Mouse (Mus musculus): ENCODE data around the gene Cyld. TPM values are rescaled to one million over a fixed set of nuclear protein-coding genes. Genes with fewer than 3 reads are reported as not detected.

Cyld gene
- polyA plus RNA-seq, 1 experiment from 2014 or later, result 13.7 TPM

DNA sequence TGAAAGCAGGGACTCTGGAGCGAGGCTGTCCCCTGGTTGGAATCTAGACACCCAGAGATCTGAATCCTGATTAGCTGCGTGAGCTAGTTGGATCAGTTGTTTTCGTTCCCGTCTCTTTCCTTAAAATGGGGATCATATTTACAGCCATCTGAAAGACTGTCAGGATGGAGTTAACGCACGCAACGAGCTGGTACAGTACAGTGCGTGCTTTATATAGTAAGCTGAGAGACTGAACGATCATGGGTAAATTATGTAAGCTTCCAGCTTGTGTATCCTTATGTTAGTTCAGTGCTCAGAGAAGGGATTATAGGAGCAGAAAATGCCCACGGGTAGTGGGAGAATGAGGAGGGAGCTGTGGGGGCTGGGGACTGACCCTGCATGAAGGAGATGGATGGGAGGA is 25.3 kb upstream of the Cyld start:
- Histone ChIP-seq H3K27ac (no peak overlapping the region), H3K4me1 (no peaks in the 10 kb centered on the region), H3K4me3 (no peak overlapping the region), H3K9ac (no peak overlapping the region), H3K4me2 (no peak overlapping the region), H3K9me3 (no peaks in the 10 kb centered on the region), H3K36me3 (no peaks in the 10 kb centered on the region), H3K27me3 (no peaks in the 10 kb centered on the region)
- WGBS, result 65% methylated on average over 10 of the region's 10 CpGs
- ATAC-seq (ENCODE audit: insufficient number of reproducible peaks, low FRiP score, low TSS enrichment, low read depth), result no peak

DNA sequence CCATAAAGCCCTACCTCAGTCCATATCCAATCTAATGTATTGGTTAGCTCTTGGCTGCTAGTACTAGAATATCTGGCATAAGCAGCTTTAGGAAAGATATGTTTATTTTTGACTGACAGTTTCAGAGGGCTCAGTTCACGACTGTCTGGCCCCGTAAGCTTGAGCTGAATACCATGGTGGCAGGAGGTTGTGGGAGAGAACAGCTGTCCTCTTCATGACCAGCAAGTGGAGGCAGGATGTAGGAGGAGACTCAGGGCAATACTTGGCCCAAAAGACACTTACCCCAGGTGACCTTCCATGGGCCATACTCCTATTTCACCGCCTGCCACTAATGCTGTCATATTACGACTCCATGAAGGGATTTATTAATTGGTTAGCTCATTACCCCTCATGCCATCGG is 23.0 kb upstream of the Cyld start:
- no peak overlapping the region for H3K4me3 ChIP-seq
- WGBS, result 54% methylated on average over 5 of the region's 5 CpGs
- H3K4me2 ChIP-seq, result no peak overlapping the region
- no peaks in the 10 kb centered on the region for H3K36me3 ChIP-seq
- H3K27me3 ChIP-seq, result no peaks in the 10 kb centered on the region
- no peaks in the 10 kb centered on the region for H3K4me1 ChIP-seq
- no peaks in the 10 kb centered on the region for H3K9me3 ChIP-seq
- no peak overlapping the region for H3K9ac ChIP-seq
- ATAC-seq (ENCODE audit: insufficient number of reproducible peaks, low FRiP score, low TSS enrichment, low read depth), result no peak
- H3K27ac ChIP-seq, result no peak overlapping the region

DNA sequence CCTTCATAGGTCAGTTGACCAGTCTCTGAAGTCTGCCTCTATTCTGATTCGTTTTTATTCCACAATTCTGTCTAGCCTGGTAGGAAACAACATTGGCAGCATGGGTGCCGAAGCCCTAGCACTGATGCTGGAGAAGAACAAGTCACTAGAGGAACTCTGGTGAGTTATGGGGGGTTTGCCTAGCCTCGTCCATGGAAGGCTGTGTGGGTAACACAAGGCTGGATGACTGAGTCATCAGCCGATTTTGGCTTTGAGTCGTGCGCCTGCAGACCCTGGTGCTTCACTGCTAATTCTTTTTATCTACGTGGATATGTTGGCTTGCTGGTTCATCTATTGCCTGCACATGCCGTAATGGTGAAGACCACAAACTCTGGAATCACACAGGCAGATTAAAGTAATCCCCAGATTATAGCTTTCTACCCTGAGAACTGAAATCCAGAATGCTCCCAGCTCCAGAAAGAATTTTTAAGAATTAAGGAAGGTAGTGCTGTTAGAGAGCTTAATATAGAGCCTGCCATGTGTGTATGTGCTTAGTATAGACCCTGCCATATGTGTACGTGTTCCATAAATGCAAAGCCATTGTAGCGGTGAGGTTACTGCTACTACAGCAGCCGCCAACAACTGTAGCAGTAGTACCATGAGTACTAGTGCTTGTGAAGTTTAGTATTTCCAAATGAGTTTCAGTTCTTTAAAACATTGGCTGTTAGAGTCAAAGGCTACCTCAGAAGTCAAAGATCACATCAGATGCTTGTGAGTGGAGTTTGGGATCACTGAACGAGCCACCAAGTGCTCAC is 21.3 kb upstream of the Cyld start:
- no peak for ATAC-seq (ENCODE audit: insufficient number of reproducible peaks, low FRiP score, low TSS enrichment, low read depth)
- 81% methylated on average over 12 of the region's 12 CpGs for WGBS
- H3K36me3 ChIP-seq, result no peaks in the 10 kb centered on the region
- no peaks in the 10 kb centered on the region for H3K4me1 ChIP-seq
- no peak overlapping the region for H3K4me3 ChIP-seq
- H3K9me3 ChIP-seq, result no peaks in the 10 kb centered on the region
- H3K27me3 ChIP-seq, result no peaks in the 10 kb centered on the region
- H3K4me2 ChIP-seq, result no peak overlapping the region
- no peak overlapping the region for H3K27ac ChIP-seq
- H3K9ac ChIP-seq, result no peak overlapping the region

DNA sequence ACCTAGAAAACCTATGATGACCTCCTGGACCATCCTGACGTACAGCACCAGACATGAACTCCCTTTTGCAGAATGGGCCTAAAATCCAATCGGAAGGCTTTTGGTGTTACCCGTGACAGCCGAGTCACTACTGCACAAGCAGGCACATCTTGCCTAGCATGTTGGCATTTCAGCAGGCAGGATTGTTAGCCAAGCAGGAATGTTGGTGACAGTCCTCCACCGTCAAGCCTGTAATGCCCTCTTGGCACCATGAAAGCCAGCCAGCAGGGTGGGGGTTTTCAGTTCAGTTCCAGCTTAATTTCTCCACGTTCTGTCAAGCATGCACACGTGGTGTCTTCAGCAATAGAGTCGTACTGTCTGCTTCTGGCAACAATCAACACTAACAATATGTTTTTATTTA is 19.8 kb upstream of the Cyld start:
- H3K4me1 ChIP-seq, result no peaks in the 10 kb centered on the region
- H3K27ac ChIP-seq, result no peak overlapping the region
- no peaks in the 10 kb centered on the region for H3K36me3 ChIP-seq
- H3K4me3 ChIP-seq, result no peak overlapping the region
- no peaks in the 10 kb centered on the region for H3K9me3 ChIP-seq
- no peak overlapping the region for H3K9ac ChIP-seq
- H3K27me3 ChIP-seq, result no peaks in the 10 kb centered on the region
- no peak for ATAC-seq (ENCODE audit: insufficient number of reproducible peaks, low FRiP score, low TSS enrichment, low read depth)
- 62% methylated on average over 8 of the region's 8 CpGs for WGBS
- H3K4me2 ChIP-seq, result no peak overlapping the region

DNA sequence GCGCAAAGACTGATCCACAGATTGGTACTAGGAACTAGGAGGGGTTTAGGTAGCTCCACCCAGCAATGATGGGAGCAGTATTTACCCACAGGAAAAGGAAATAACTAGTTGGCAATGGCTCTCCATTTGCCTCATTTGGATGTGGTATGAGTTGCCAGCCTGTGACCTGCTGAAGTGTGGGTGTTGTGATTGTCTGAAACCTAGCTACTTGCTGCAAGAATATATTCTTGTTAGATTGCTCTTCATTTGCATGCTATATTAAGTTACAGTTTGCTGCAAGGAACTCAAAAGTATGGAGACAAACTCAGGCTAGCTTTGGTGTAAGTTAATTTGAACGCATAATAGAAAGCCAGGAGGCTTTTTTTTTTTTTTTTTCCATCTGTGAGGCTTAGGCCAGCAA is 16.3 kb upstream of the Cyld start:
- Histone ChIP-seq H3K9me3 (no peaks in the 10 kb centered on the region), H3K36me3 (no peaks in the 10 kb centered on the region), H3K4me2 (no peak overlapping the region), H3K9ac (no peak overlapping the region), H3K27ac (no peak overlapping the region), H3K27me3 (no peaks in the 10 kb centered on the region), H3K4me3 (no peak overlapping the region), H3K4me1 (no peaks in the 10 kb centered on the region)
- no peak for ATAC-seq (ENCODE audit: insufficient number of reproducible peaks, low FRiP score, low TSS enrichment, low read depth)
- WGBS, result 89% methylated on average over 2 of the region's 2 CpGs

DNA sequence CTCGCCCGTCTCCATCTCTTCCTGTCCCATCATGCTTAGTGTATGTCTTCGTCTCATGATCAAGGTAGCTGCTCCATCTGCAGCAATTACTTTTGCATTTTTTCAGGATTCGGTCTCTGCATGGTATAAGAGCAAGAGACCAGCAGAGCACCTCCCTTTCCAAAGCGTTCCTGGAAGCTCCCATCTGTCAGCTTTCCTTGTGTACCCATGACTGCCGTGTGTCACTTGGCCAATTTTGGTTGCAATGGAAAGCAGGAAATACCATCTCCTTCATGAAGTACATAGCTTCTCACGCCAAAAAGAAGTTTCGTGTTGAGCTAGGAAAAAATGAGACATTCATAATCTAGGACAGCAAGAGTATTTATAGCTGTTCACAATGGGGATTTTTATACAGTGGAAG is 15.8 kb upstream of the Cyld start:
- H3K9ac ChIP-seq, result no peak overlapping the region
- 76% methylated on average over 8 of the region's 8 CpGs for WGBS
- peaks cover 5% of the 10 kb centered on the region; the same call in 1 of the 2 replicates for H3K4me1 ChIP-seq
- no peaks in the 10 kb centered on the region for H3K27me3 ChIP-seq
- H3K4me2 ChIP-seq, result no peak overlapping the region
- no peaks in the 10 kb centered on the region for H3K9me3 ChIP-seq
- no peak overlapping the region for H3K4me3 ChIP-seq
- H3K27ac ChIP-seq, result no peak overlapping the region
- no peak for ATAC-seq (ENCODE audit: insufficient number of reproducible peaks, low FRiP score, low TSS enrichment, low read depth)
- no peaks in the 10 kb centered on the region for H3K36me3 ChIP-seq

DNA sequence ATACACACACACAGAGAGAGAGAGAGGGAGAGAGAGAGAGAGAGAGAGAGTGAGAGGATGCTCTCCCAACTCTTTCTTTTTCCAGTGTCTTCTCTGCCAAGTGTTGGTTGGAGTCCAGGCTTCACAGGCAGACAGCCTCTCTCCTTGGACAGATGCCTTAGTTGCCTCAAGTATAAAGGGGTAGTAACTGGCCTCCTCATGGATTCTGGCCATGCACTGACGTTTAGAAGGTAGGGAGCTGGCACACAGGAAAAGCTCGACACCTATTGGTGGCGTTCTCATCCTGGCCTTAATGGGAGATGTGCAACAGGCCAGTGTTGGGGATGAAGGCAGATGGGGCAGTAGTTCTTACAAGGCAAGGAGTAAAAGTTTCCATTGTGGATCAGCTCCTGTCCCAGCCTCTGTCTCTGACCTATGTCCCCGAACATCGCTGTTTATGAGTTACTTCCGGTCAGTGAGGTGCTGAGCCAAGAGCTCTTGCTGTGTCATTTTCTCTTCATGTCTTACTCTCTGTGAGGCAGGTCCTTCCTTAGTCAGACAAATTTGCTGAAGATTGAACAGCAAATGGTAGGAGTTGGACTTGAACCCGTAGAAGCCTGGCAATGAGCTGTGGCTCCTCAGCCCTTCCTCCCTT is 13.1 kb upstream of the Cyld start:
- 79% methylated on average over 7 of the region's 7 CpGs for WGBS
- no peaks in the 10 kb centered on the region for H3K36me3 ChIP-seq
- H3K4me2 ChIP-seq, result no peak overlapping the region
- no peak overlapping the region for H3K4me3 ChIP-seq
- H3K27ac ChIP-seq, result no peak overlapping the region
- H3K9ac ChIP-seq, result no peak overlapping the region
- peaks cover 14% of the 10 kb centered on the region for H3K4me1 ChIP-seq
- ATAC-seq (ENCODE audit: insufficient number of reproducible peaks, low FRiP score, low TSS enrichment, low read depth), result no peak
- no peaks in the 10 kb centered on the region for H3K27me3 ChIP-seq
- H3K9me3 ChIP-seq, result no peaks in the 10 kb centered on the region

DNA sequence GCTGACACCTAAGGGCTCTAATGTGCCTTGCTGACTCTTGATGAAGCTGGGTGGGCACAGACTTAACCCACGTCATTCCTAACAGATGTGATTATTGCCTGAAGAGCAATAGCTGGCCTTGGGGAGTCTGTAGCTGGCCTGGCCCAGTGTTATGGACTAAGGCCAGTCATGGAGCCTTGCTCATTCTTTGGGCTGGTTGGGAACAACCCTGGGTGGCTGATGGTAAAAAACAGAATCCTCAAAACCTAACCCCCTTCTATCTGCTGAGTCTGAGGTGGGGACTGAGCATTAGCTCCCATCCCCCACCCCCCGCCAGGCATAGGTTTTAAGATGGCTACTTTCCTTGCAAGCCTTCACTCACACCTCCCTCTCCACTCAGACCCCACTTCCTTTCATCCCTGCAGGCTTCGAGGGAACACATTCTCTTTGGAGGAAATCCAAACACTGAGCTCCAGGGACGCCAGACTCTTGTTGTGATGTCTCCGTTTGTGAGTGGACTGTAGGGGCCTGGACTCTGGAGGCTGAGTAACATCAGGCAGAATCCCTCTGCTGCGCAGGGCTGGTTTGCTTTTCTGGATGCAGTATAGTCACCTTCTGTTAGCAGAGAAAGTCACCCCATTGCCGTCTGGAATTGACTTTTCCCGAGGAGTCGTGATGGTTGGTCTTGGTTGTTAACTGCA is 10.5 kb upstream of the Cyld start:
- whole genome bisulfite sequencing, result 51% methylated on average over 9 of the region's 9 CpGs
- no peak for ATAC-seq (ENCODE audit: insufficient number of reproducible peaks, low FRiP score, low TSS enrichment, low read depth)
- Histone ChIP-seq H3K9me3 (no peaks in the 10 kb centered on the region), H3K36me3 (no peaks in the 10 kb centered on the region), H3K4me3 (no peak overlapping the region), H3K4me1 (peaks cover 14% of the 10 kb centered on the region), H3K4me2 (no peak overlapping the region), H3K9ac (no peak overlapping the region), H3K27ac (no peak overlapping the region), H3K27me3 (no peaks in the 10 kb centered on the region)

DNA sequence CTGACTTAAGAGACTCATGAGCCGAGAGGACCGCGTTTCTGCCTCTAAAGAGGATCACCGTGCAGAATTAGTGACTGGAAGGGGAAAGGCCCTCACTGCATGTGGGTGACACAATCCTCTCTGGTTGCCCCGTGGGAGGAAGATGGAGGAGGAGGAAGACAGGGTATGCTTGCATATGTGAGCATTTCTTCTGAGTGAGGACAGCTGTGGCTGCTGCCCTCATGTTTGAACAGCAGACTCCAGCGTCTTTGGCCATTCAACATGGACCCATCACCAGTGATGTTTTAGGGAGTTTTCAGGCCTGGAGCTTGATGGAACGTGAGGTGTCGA is 10.0 kb upstream of the Cyld start:
- ATAC-seq (ENCODE audit: insufficient number of reproducible peaks, low FRiP score, low TSS enrichment, low read depth), result no peak
- H3K27ac ChIP-seq, result no peak overlapping the region

DNA sequence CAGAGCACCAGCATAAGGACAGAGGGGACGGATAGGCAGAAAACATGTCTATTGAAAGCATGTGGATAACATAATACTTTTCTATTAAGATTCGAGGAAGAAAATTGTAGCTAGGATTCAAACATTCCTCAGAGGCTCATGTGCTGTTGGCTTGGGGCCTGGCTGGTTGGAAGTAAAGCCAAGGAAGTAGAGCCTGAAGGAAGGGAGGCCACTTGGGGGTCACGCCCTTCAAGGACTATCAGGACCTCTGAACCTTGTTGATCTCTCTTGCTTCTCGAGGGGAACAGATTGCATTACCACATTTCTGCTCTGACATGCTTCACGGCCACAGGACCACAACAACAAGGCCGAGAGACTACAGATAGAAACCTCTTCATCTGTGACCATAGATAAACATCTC is 7.7 kb upstream of the Cyld start:
- Histone ChIP-seq H3K36me3 (no peaks in the 10 kb centered on the region), H3K27me3 (no peaks in the 10 kb centered on the region), H3K9ac (no peak overlapping the region), H3K4me2 (no peak overlapping the region), H3K4me3 (no peak overlapping the region), H3K9me3 (no peaks in the 10 kb centered on the region), H3K4me1 (peaks cover 14% of the 10 kb centered on the region), H3K27ac (no peak overlapping the region)
- WGBS, result 75% methylated on average over 6 of the region's 6 CpGs
- no peak for ATAC-seq (ENCODE audit: insufficient number of reproducible peaks, low FRiP score, low TSS enrichment, low read depth)

More for the DNA sequence above, 10.0 kb upstream of the Cyld start:
- Histone ChIP-seq H3K27me3 (no peaks in the 10 kb centered on the region), H3K9me3 (no peaks in the 10 kb centered on the region), H3K4me1 (peaks cover 14% of the 10 kb centered on the region), H3K4me3 (no peak overlapping the region), H3K36me3 (no peaks in the 10 kb centered on the region), H3K9ac (no peak overlapping the region), H3K4me2 (no peak overlapping the region)
- 79% methylated on average over 8 of the region's 8 CpGs for WGBS

DNA sequence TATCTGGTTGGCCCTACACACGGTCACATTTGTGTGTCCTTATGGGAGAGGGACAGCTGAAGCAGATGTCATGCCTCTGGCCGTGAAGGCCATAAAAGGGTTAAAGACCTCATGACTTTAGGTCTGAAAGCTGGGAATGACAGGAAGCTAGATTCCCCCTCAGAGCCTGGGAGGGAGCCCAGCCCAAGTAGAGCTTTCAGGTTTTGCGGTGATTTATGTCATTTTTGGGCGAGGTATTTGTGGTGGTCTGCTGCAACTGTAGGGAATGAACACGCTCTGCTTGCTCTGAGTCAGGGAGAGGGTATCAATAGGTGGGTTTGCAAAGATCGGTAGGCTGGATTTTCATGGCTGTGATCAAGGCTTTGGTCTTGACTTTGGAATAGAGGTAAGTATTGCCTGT is 6.9 kb upstream of the Cyld start:
- no peak overlapping the region for H3K4me2 ChIP-seq
- H3K27ac ChIP-seq, result no peak overlapping the region
- ATAC-seq (ENCODE audit: insufficient number of reproducible peaks, low FRiP score, low TSS enrichment, low read depth), result no peak
- no peak overlapping the region for H3K4me3 ChIP-seq
- H3K9me3 ChIP-seq, result no peaks in the 10 kb centered on the region
- H3K36me3 ChIP-seq, result no peaks in the 10 kb centered on the region
- no peak overlapping the region for H3K9ac ChIP-seq
- no peaks in the 10 kb centered on the region for H3K27me3 ChIP-seq
- 80% methylated on average over 6 of the region's 6 CpGs for WGBS
- peaks cover 14% of the 10 kb centered on the region for H3K4me1 ChIP-seq

DNA sequence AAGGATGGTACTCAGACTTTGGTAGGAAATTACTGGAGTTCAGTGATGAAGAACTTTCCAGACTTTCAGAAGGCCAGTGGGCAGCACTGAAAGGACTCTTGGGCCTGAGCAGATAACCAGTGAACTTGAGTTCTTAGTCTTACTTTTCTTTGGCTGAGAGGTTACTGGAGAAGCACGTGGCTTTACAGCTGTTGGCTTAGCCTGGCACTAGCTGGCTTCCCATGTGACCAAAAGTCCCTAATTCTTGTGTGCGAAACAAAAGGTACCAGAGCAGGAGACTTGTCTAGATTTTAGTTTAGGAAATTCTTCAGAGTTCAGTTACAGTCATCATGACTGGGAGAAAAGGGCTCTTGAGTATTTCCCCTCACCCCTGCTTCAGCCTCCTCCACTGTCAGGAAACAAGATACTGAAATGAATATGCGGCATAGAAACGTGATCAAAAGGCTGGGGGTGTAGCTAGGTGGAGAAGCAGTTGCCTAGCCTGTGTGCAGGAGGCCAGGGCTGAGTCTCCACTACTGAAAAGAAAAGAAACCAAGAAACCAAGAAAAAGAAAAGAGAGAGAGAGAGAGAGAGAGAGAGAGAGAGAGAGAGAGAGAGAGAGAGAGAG is 5.4 kb upstream of the Cyld start:
- Histone ChIP-seq H3K4me1 (peaks cover 10% of the 10 kb centered on the region), H3K27ac (no peak overlapping the region), H3K9me3 (no peaks in the 10 kb centered on the region), H3K36me3 (no peaks in the 10 kb centered on the region), H3K27me3 (no peaks in the 10 kb centered on the region), H3K4me3 (no peak overlapping the region), H3K4me2 (no peak overlapping the region), H3K9ac (no peak overlapping the region)
- WGBS, result 34% methylated on average over 4 of the region's 4 CpGs
- no peak for ATAC-seq (ENCODE audit: insufficient number of reproducible peaks, low FRiP score, low TSS enrichment, low read depth)
